Mouse (Mus musculus) cortical plate, adult 2 months (tissue): ENCODE measurements around the gene Grin2d. TPM values are rescaled to one million over a fixed set of nuclear protein-coding genes. Genes with fewer than 3 reads are reported as not detected.

ENCODE experiments used
- H3K27ac ChIP-seq: fragments of 200-500 bp; 2 replicates; pipeline ENCODE4 v1.5.1; 2012; ENCODE audit warnings: low read length, control low read depth, inconsistent platforms; ENCODE audit not compliant: insufficient read depth
- H3K4me1 ChIP-seq: fragments of 200-500 bp; 2 replicates; pipeline ENCODE4 v1.6.1; 2011; ENCODE audit warnings: low read length; ENCODE audit not compliant: control insufficient read depth, insufficient read depth
- H3K4me3 ChIP-seq: fragments of 200-500 bp; 2 replicates; pipeline ENCODE4 v1.5.1; 2011; ENCODE audit warnings: mild to moderate bottlenecking, low read length, control low read depth; ENCODE audit not compliant: insufficient read depth
- CTCF ChIP-seq: fragments of 200-500 bp; IDR thresholded peaks from 2 replicates; pipeline ENCODE4 v1.5.1; 2011; ENCODE audit warnings: mild to moderate bottlenecking, control low read depth, low read length; ENCODE audit not compliant: insufficient read depth; ENCODE audit errors: extremely low read depth
- POLR2A ChIP-seq: fragments of 200-500 bp; IDR thresholded peaks from 2 replicates; pipeline ENCODE4 v1.6.1; 2011; ENCODE audit warnings: mild to moderate bottlenecking, low read length, control low read depth; ENCODE audit not compliant: insufficient read depth; ENCODE audit errors: extremely low read depth
- polyA plus RNA-seq: library from polyadenylated mRNA; depleted of rRNA; stranded (reverse); fragments of >200 nt; gene quantifications from 2 replicates; pipeline ENCODE4 v1.2.3, GENCODE M21; 2012

Gene Grin2d
- polyA plus RNA-seq, 1 experiment, result 9.0 TPM

DNA sequence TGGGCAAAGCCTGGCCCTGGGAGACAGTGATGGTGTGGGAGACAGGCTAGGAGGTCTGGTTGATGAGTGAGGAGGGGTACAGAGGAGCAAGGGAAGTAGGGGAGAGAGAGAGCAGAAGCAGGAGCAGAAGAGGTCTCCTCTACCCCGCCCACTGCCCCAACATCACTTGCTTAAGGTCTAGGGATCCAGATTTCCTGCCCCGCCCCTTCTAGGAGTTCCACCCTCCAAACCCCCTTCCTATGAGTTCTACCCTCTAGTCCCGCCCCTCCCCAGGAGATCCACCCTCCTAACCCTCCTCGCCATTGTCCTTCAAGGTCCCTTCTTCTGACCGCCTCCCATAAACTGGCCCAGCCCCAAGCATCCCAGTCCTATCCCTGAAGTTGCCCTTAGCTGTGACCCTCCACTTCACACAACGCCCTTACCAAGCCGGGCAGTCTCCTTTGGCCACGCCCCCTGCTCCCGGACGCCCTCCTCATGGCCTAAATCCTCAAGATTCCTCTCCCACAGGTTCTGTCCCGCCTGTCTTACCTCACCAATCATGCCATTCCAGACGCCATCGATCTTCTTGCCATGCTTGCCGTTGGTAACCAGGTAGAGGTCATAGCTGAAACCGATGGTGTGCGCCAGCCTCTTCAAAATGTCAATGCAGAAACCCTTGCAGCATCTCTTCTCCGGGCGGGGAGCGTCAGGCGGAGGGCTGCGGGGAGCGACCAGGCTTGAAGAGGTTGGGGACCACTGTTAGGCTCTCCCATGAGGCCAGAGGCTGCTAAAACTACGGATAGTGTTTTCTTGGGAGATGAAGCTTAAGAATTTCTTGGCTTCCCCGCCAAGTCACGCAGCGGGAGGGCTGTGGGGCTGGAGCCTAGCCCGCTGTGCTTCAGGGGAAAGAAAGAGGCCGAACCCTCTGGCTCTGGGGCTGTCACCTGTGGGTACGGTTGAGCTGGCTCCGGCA lies 21.0 kb downstream of the Grin2d start:
- Histone ChIP-seq H3K4me1 (no peaks in the 10 kb centered on the region), H3K4me3 (peak overlapping the region; percentile 14), H3K27ac (no peak overlapping the region)
- TF ChIP-seq CTCF (no peak), POLR2A (no peak)

DNA sequence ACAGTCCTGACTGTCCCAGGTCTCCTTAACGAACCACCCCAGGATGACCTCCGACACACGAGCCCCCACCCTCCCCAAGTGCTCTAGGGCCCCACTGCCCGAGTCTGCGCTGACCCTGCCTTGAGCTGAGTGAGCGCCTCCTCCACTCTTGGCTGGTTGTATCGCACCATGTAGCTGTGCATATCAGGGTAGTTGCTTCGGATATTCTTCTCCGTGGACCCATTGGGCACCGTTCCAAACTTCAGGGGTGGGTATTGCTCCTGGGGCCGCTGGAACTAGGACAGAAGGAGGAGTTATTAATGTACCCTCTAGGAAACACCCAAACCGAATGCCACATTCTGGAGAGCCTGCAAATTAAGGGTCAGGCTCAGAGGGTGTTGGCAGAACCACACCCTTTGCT lies 25.1 kb downstream of the Grin2d start:
- Histone ChIP-seq H3K27ac (no peak overlapping the region), H3K4me3 (no peak overlapping the region), H3K4me1 (no peaks in the 10 kb centered on the region)
- no peak for TF ChIP-seq CTCF

DNA sequence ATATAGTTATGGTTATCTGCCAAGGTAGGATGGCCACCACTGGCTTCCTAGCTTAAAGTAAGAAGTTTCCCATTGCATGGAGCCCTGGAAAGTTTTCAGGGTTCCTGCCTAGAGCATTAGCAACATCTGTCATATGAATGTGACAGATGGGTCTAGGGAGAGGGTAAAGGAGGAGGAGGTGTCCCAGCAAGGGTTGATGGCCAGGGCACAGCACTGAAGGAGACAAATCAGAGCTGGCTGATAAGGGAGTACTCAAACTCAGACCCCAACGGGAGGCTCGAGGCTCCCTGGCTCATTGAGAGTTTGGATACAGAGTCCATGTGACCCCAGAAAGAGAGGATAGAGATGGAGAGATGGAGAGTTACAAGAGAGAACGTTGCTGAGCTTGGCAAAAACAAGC lies 27.5 kb downstream of the Grin2d start:
- Histone ChIP-seq H3K4me3 (no peak overlapping the region), H3K27ac (no peak overlapping the region), H3K4me1 (no peaks in the 10 kb centered on the region)
- TF ChIP-seq CTCF, result no peak
- TF ChIP-seq POLR2A, result no peak

DNA sequence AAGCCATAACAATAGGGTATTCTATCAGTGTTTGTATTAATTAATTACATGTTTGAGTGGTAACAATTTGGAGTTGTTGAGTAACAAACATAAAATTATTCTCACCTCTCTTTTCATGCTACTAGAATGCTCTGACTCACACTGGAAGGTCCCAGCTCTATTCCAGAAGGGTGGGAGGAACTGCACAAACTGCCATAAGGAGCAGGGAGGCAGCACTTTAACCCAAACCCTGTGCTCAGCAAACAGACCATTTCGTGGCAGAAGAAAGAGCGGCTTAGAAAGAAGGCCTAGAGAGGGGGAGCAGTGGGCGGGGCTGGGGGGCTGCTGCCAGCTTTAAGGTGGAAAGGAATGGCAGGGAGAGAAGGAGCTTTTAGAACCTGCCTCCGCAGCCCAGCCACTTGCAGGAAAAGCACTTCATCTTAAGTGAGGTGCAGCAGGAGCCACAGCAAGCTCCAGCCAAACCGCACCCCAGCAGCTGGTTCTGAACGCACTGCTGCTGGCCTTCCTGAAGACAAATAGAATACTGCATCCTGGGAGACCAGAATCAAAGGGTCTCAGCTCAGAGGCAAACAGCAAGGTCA lies 29.6 kb downstream of the Grin2d start:
- no peak overlapping the region for H3K4me3 ChIP-seq
- no peaks in the 10 kb centered on the region for H3K4me1 ChIP-seq
- no peak overlapping the region for H3K27ac ChIP-seq
- TF ChIP-seq POLR2A (no peak), CTCF (no peak)

DNA sequence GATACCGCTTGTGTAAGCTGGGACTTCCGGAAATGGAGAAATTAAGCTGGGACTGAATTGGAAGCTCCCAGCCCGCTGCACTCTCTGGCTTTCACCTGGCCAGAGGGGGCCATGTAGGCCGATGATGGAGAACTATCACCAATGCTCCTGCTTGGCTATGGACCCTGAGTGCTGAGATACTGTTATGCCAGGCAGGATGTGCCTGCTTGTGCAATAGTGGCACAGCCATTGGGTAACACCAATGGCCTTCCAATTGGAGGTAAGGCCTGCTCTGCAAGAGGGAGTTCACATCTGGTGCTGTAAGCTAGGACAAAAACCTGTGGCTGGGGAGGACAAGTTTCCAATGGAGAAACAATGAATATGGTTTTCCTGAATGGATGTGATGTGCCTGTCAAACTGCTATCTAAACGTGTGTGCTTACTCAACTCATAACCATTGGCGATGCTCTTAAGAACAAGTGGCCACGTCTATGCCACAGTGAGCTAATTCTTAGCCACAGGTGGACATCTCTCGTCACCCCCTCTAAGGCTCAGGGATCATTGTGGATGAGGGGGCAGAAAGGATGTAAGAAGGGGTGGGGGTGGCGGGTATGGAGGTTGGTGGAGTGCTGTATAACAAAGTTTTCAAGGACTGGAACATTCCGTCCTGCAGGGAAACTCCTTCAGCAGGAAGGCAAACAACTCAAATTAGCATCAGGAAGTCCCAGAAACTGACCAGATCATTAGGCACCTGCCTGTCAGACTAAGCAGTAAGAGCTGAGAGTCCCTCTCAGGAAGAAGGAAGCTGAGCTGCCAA lies 35.0 kb downstream of the Grin2d start:
- TF ChIP-seq CTCF (no peak), POLR2A (no peak)
- no peaks in the 10 kb centered on the region for H3K4me1 ChIP-seq
- no peak overlapping the region for H3K4me3 ChIP-seq
- H3K27ac ChIP-seq, result no peak overlapping the region

DNA sequence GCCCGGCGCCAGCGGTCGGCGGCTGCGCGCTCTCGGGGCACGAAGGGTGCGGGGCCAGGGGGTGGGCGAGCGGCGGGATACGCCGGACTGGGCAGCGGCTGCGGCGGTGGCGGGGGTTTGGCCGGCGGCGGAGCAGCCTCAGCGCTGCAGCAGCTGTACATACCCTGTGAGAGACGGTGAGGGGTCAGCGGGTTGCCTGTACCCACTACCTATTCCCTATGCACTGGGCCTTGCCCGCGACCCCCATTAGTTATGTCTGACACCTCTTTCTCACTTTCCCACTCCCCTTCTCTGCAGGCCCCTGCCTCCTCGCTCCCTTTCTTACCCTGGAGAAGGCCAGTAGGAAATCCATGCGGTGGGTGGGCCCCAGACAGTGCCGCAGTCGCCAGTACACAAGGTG lies 44.3 kb downstream of the Grin2d start:
- no peak overlapping the region for H3K27ac ChIP-seq
- TF ChIP-seq POLR2A, result no peak
- TF ChIP-seq CTCF, result no peak
- peak overlapping the region; percentile 20; the same call in 1 of the 2 replicates for H3K4me3 ChIP-seq

DNA sequence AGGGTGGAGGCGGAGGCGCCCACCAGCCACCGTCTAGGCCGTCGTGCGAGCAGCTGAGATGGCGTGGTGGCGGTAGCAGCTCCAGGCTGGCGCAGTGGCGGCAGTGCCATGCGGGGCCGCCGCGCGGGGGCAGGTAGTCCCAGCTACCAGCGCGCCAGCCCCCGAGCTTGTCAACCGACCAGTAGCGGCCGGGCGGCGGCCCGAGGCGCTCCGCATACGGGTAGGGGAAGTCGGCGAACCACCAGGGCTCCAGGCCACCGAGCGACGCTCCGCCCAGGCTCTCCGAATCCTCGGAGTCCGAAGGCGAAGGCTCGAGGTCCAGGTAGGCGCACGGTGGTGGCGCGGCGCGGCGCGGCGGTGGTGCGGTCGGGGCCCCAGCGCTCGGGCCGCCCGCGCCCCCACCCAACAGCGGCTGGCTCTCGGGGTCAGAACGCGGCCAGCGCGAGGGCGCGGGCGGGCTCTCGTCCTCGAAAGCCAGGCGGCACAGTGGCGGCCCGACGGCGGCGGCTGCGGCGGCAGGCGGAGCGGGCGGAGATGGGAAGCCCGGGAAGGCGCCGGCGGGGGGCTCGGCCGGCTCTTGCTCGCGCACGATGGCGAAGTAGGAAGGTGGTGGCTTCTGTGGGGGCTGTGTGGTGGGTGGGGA lies 44.9 kb downstream of the Grin2d start:
- Histone ChIP-seq H3K27ac (no peak overlapping the region), H3K4me3 (peak overlapping the region; percentile 20), H3K4me1 (peaks cover 3% of the 10 kb centered on the region)
- no peak for TF ChIP-seq POLR2A
- no peak for TF ChIP-seq CTCF

More for the DNA sequence above, 44.3 kb downstream of the Grin2d start:
- H3K4me1 ChIP-seq, result peaks cover 3% of the 10 kb centered on the region

DNA sequence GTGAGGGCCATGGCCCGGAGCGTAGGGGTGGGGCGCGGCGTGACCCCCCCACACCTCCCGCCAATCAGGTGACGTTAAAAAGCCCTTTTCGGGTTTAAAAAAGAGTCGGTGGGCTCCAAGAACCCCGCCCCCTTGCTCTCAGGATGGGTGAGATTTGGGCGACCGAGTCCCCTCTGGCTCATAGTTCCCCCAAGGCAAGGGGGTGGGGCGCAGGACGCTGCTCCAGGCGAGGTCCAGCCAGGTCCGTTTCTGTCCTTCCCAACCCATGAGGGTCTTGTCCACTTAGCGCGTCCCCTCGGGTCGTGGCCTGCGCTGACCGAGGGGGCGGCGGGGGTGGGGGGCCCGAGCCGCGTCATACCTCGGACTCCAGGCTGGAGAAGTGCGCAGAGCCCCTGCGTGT lies 45.8 kb downstream of the Grin2d start:
- Histone ChIP-seq H3K27ac (no peak overlapping the region), H3K4me3 (no peak overlapping the region; the same call in 1 of the 2 replicates), H3K4me1 (peaks cover 3% of the 10 kb centered on the region)
- TF ChIP-seq CTCF (no peak), POLR2A (no peak)

DNA sequence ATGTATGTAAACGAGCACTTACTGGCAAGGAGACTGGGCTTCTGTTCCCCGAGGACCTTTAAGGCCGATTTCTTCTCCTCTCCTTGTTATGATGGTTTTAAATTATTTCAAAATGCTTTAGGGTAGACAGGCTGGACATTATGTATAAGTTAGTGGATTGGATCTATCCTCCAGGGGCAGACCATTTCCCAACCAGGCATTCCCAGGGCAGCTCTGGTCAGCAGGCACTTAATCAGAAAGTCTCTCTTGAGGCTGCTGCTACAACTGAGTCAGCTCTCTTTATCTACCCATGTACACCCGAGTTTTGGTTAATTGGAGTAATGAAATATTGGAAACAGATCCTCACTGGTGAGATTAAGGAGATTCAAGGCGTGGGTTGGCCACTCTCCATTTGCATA lies 47.1 kb downstream of the Grin2d start:
- no peak overlapping the region for H3K27ac ChIP-seq
- TF ChIP-seq CTCF (no peak), POLR2A (no peak)
- H3K4me1 ChIP-seq, result peaks cover 3% of the 10 kb centered on the region
- H3K4me3 ChIP-seq, result peak overlapping the region; percentile 46
